Mouse (Mus musculus) spleen, adult 2 months (tissue): ENCODE measurements around the gene Crct1. TPM values are rescaled to one million over a fixed set of nuclear protein-coding genes. Genes with fewer than 3 reads are reported as not detected.

Source experiments
- DNase-seq, 2 experiments: peaks; one replicate each; pipeline versions ENCODE4 v3.0.0 to v3.0.0-alpha.2; 2012 to 2021; ENCODE audit warnings: low spot score in 2 of 2, low read depth in 1 of 2
- H3K27ac ChIP-seq: fragments of 200-500 bp; 2 replicates; pipeline ENCODE4 v1.5.1; 2012; ENCODE audit warnings: low read length, inconsistent platforms; ENCODE audit not compliant: insufficient read depth
- H3K27me3 ChIP-seq: fragments of 200-500 bp; 2 replicates; pipeline ENCODE4 v1.6.1; 2012; ENCODE audit warnings: mild to moderate bottlenecking, moderate library complexity, low read length, inconsistent platforms; ENCODE audit not compliant: control insufficient read depth, insufficient read depth
- H3K36me3 ChIP-seq: fragments of 200-500 bp; 2 replicates; pipeline ENCODE4 v1.6.1; 2012; ENCODE audit warnings: mild to moderate bottlenecking, low read length, inconsistent platforms; ENCODE audit not compliant: control insufficient read depth, insufficient read depth
- H3K4me1 ChIP-seq: fragments of 200-500 bp; 2 replicates; pipeline ENCODE4 v1.6.1; 2011; ENCODE audit warnings: inconsistent platforms; ENCODE audit not compliant: control insufficient read depth, insufficient read depth, insufficient read length
- H3K4me3 ChIP-seq: fragments of 200-500 bp; 2 replicates; pipeline ENCODE4 v1.5.1; 2011; ENCODE audit warnings: mild to moderate bottlenecking, inconsistent platforms; ENCODE audit not compliant: insufficient read depth, insufficient read length; ENCODE audit errors: extremely low read depth
- CTCF ChIP-seq: fragments of 200-500 bp; IDR thresholded peaks from 2 replicates; pipeline ENCODE4 v1.5.1; 2011; ENCODE audit warnings: mild to moderate bottlenecking, inconsistent platforms; ENCODE audit not compliant: insufficient read depth, insufficient read length, insufficient replicate concordance; ENCODE audit errors: extremely low read depth
- POLR2A ChIP-seq: fragments of 200-500 bp; IDR thresholded peaks from 2 replicates; pipeline ENCODE4 v1.6.1; 2011; ENCODE audit warnings: low read depth, low read length, inconsistent platforms
- WGBS: fragments of 180-500 bp; shearing (Covaris S2); methylation state at CpG from one replicate; pipeline ENCODE4 v1.1.7; 2018; 5-methylcytosine and 5-hydroxymethylcytosine counted together
- polyA plus RNA-seq: library from polyadenylated mRNA; depleted of rRNA; stranded (reverse); fragments of >200 nt; gene quantifications from 2 replicates; pipeline ENCODE4 v1.2.3, GENCODE M21; 2012; rRNA removed

Crct1 gene
- polyA plus RNA-seq, 1 experiment, result not detected

DNA sequence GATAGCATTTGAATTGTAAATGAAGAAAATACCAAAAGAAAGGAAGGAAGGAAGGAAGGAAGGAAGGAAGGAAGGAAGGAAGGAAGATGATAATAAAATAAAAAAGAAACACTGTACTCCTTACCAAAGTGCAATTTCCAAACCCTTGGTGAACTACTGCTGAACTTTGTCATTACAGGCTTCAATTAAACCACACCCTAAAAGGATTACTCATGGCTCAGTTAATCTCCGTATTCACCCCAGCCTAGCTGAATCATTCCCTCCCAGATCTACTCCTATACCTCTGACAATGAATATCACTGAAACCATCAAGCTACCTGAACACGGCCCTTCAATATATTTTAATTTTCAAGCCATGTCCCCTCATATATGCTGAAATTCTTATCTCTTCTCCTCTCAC is 37.0 kb downstream of the Crct1 start:
- no peaks in the 10 kb centered on the region for H3K27me3 ChIP-seq
- H3K4me3 ChIP-seq, result no peak overlapping the region
- H3K36me3 ChIP-seq, result no peaks in the 10 kb centered on the region
- H3K4me1 ChIP-seq, result no peaks in the 10 kb centered on the region
- 80% methylated on average over 2 of the region's 2 CpGs for WGBS
- no peak for DNase-seq
- H3K27ac ChIP-seq, result no peak overlapping the region
- TF ChIP-seq POLR2A, result no peak
- no peak for TF ChIP-seq CTCF

DNA sequence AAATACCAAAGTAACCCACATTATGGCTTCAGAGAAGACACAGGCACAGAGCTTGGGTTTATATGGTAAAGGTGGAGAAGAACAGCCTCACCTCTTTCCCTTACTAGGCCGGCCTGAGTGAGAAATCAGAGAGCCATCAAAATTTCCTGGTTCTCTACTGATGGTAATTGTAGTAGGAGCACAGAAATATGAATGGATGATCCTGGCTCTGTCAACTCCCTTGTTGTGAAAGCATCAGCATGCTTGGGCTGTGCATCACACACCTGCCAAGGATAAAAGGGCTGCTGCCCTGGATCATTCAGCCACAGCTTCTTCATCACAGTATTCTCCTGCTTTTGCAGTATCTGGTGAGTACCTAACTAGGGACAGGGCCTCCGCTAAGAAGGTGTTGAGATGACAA is 48.7 kb downstream of the Crct1 start, which contains the start of gene Lce3e:
TSS of gene Lce3e (plus strand) at position 301 of the 400 bp plus-strand sequence.
- Histone ChIP-seq H3K4me1 (no peaks in the 10 kb centered on the region), H3K36me3 (no peaks in the 10 kb centered on the region), H3K27me3 (no peaks in the 10 kb centered on the region), H3K27ac (no peak within 1 kb of the TSS), H3K4me3 (no peak within 1 kb of the TSS)
- WGBS, result 91% methylated on average over 2 of the region's 2 CpGs
- DNase-seq, result no peak
- TF ChIP-seq CTCF, result no peak
- no peak for TF ChIP-seq POLR2A

Other genes starting within 250 kb of the Crct1 start
- gene Lce1i, start 236.8 kb downstream of the Crct1 start, polyA plus RNA-seq, result not detected in 2 replicates
- not detected in 2 replicates for gene Lce1j, start 225.2 kb downstream of the Crct1 start, polyA plus RNA-seq
- not detected in 2 replicates for gene Lce1k, start 207.8 kb downstream of the Crct1 start, polyA plus RNA-seq
- gene Kprp, start 188.4 kb downstream of the Crct1 start, polyA plus RNA-seq, result not detected in 2 replicates
- not detected in 2 replicates for gene Lce1l, start 164.4 kb downstream of the Crct1 start, polyA plus RNA-seq
- not detected in 2 replicates for gene 2310050C09Rik, start 145.5 kb downstream of the Crct1 start, polyA plus RNA-seq
- not detected in 2 replicates for gene Lce3a, start 89.5 kb downstream of the Crct1 start, polyA plus RNA-seq
- not detected in 2 replicates for gene Lce3b, start 82.7 kb downstream of the Crct1 start, polyA plus RNA-seq
- gene Lce3c, start 71.2 kb downstream of the Crct1 start, polyA plus RNA-seq, result not detected in 2 replicates
- not detected in 2 replicates for gene Lce3d, start 58.3 kb downstream of the Crct1 start, polyA plus RNA-seq
- gene Lce3e, start 48.6 kb downstream of the Crct1 start, polyA plus RNA-seq, result not detected in 2 replicates
- gene Lce3f, start 23.5 kb downstream of the Crct1 start, polyA plus RNA-seq, result not detected in 2 replicates
- gene Lce1m, start 3.4 kb upstream of the Crct1 start, polyA plus RNA-seq, result not detected in 2 replicates
- gene Gm4858, start 53.1 kb upstream of the Crct1 start, polyA plus RNA-seq, result not detected in 2 replicates
- not detected in 2 replicates for gene Crnn, start 129.1 kb upstream of the Crct1 start, polyA plus RNA-seq
- gene Flg2, start 181.6 kb upstream of the Crct1 start, polyA plus RNA-seq, result not detected in 2 replicates